Mouse (Mus musculus): ENCODE measurements around the gene Hes2.

DNA sequence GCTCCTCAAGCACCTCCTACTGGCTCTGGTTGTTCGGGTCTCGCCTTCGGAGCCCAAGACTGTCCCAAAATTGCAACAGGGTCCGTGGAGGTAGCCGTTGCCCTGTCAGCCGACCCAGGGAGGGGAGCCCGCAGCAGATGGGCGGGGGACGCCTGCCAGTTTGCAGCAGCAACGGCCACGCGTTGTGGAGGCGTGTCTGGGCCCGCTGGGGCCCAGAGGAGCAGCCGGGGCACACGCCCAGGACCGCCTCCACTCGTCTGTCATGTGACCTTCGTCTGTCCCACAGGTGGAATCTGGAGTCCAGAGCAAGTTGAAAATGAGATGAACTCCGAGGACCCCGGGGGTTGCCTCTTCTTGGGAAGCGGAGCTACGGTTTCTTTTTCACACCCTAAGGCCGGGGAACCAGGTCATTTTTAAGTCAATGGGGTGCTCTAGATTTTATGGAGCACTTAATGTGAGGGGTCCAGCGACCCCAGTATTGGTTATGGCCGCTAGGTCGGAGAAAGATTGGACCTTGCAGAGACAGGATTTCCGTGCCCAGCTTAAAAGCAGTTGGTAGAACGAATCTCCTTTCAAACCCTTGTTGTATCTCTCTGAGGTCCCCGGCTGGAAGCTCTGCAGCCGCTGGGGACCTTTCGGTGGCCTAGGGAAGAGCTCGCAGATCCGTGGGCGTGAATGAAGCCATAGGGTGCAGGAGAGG is at the start of gene Hes2:
- TF ChIP-seq CTCF (IDR thresholded peaks at IDR 0.05; ENCODE audit: borderline replicate concordance, extremely low read depth, insufficient read depth, insufficient read length), result no peak
- no peak for TF ChIP-seq POLR2A (IDR thresholded peaks at IDR 0.05; ENCODE audit: borderline replicate concordance, extremely low read depth, insufficient read depth, insufficient read length, poor library complexity, severe bottlenecking)

All from brain, embryonic 14.5 days (tissue).